Mouse (Mus musculus) adipocyte (in vitro differentiated cells): Measurements from ENCODE around the gene Cacna2d3.

Experiments used
- DNase-seq: peaks from one replicate; pipeline ENCODE4 v3.0.0-alpha.2; 2016; ENCODE audit warnings: low spot score

The Cacna2d3 gene

GRCm38 (mm10) chr14:28923180-28923961, 798.3 kb downstream of the Cacna2d3 start:
- no peak for DNase-seq

GRCm38 (mm10) chr14:28918871-28919270, 802.8 kb downstream of the Cacna2d3 start:
- no peak for DNase-seq

GRCm38 (mm10) chr14:28915004-28915403, 806.7 kb downstream of the Cacna2d3 start:
- DNase-seq: no peak

- DNase-seq: no peak
These were observed 814.0 kb downstream of the Cacna2d3 start for GRCm38 (mm10) chr14:28907659-28908058.

GRCm38 (mm10) chr14:28892530-28892929, 829.1 kb downstream of the Cacna2d3 start:
- DNase-seq: no peak

GRCm38 (mm10) chr14:28887373-28887772, 834.3 kb downstream of the Cacna2d3 start:
- DNase-seq: peak; percentile 1

GRCm38 (mm10) chr14:28886661-28887060, 835.0 kb downstream of the Cacna2d3 start:
- DNase-seq: no peak

GRCm38 (mm10) chr14:28870983-28871382, 850.7 kb downstream of the Cacna2d3 start:
- DNase-seq: no peak

GRCm38 (mm10) chr14:28870382-28870781, 851.3 kb downstream of the Cacna2d3 start:
- DNase-seq: no peak

GRCm38 (mm10) chr14:28864925-28865324, 856.7 kb downstream of the Cacna2d3 start:
- DNase-seq: no peak

GRCm38 (mm10) chr14:28861142-28861541, 860.5 kb downstream of the Cacna2d3 start:
- DNase-seq: no peak
